Mouse (Mus musculus) embryonic facial prominence, embryonic 15.5 days (tissue): ENCODE data around the gene Chrdl2. TPM values are rescaled to one million over a fixed set of nuclear protein-coding genes. Genes with fewer than 3 reads are reported as not detected.

ENCODE experiments used
- polyA plus RNA-seq: library from polyadenylated mRNA; unstranded; fragments of >200 nt; fragmentation: Nextera tagmentation; extraction: Ambion mirVana; gene quantifications from 2 replicates; pipeline ENCODE4 v1.2.1, GENCODE M21; 2015

The Chrdl2 gene
- polyA plus RNA-seq, 1 experiment from 2014 or later = 1.8 TPM

Other genes with a start within 250 kb of the Chrdl2 start
- gene Olfr521, start 242.7 kb upstream of the Chrdl2 start, polyA plus RNA-seq = not detected in 2 replicates
- gene Neu3, start 177.8 kb upstream of the Chrdl2 start, polyA plus RNA-seq = 3.2 and 3.5 TPM in 2 replicates
- 0.43 and 0.65 TPM in 2 replicates for gene Xrra1, start 147.1 kb upstream of the Chrdl2 start, polyA plus RNA-seq
- 315 and 334 TPM in 2 replicates for gene Spcs2, start 142.7 kb upstream of the Chrdl2 start, polyA plus RNA-seq
- 5.4 and 5.6 TPM in 2 replicates for gene Rnf169, start 25.7 kb upstream of the Chrdl2 start, polyA plus RNA-seq
- 49.9 and 50.6 TPM in 2 replicates for gene Pold3, start 115.4 kb downstream of the Chrdl2 start, polyA plus RNA-seq
- gene Lipt2, start 153.1 kb downstream of the Chrdl2 start, polyA plus RNA-seq = 19.3 and 23.6 TPM in 2 replicates
- 16.2 and 17.6 TPM in 2 replicates for gene Kcne3, start 170.3 kb downstream of the Chrdl2 start, polyA plus RNA-seq
- gene Pgm2l1, start 221.2 kb downstream of the Chrdl2 start, polyA plus RNA-seq = 2.8 and 3.4 TPM in 2 replicates